Mouse (Mus musculus) CH12.LX (cell line): Measurements from ENCODE around the gene Lamp1. TPM values are rescaled to one million over a fixed set of nuclear protein-coding genes. Genes with fewer than 3 reads are reported as not detected.

Experiments used
- DNase-seq: peaks from one replicate; pipeline ENCODE4 v3.0.0-alpha.2; 2013; ENCODE audit errors: extremely low read depth
- H3K27ac ChIP-seq: 2 replicates; pipeline ENCODE4 v1.5.1; 2012; ENCODE audit warnings: low read depth, mild to moderate bottlenecking, control low read depth, moderate library complexity; ENCODE audit not compliant: insufficient read depth
- H3K27me3 ChIP-seq: replicated peaks from 2 replicates; pipeline ENCODE3; 2012; ENCODE audit warnings: inconsistent platforms
- H3K36me3 ChIP-seq, 2 experiments: replicated peaks in 1 of 2; 2 replicates each; pipeline versions ENCODE3 to v1.6.1; 2012; ENCODE audit warnings: inconsistent platforms in 1 of 2, low read length in 1 of 2, mild to moderate bottlenecking in 1 of 2, mixed read lengths in 1 of 2, moderate library complexity in 1 of 2; ENCODE audit not compliant: control insufficient read depth in 1 of 2, insufficient read depth in 1 of 2
- H3K4me1 ChIP-seq, 2 experiments: 2 replicates each; pipeline ENCODE4 v1.6.1; 2012; ENCODE audit warnings: inconsistent platforms in 1 of 2, moderate library complexity in 1 of 2; ENCODE audit not compliant: insufficient read depth in 2 of 2, control insufficient read depth in 1 of 2
- H3K4me2 ChIP-seq: 2 replicates; pipeline ENCODE4 v1.6.1; 2012; ENCODE audit warnings: low read depth, mild to moderate bottlenecking, control low read depth; ENCODE audit not compliant: poor library complexity, insufficient read depth, severe bottlenecking
- H3K4me3 ChIP-seq, 3 experiments: fragments of 150-350 bp in 1 of 3; sonication (generic) in 1 of 3; replicated peaks in 1 of 3; 2 replicates each; pipeline versions ENCODE3 to v1.5.1; 2011 to 2012; ENCODE audit warnings: low read depth in 2 of 3, low read length in 2 of 3, mild to moderate bottlenecking in 2 of 3, moderate library complexity in 2 of 3, control low read depth in 1 of 3, improper control_type of control experiment in 1 of 3, inconsistent platforms in 1 of 3, mixed read lengths in 1 of 3; ENCODE audit not compliant: poor library complexity in 1 of 3
- H3K79me2 ChIP-seq: replicated peaks from 2 replicates; pipeline ENCODE4 v1.6.1; 2012; ENCODE audit warnings: mild to moderate bottlenecking, moderate library complexity; ENCODE audit not compliant: control insufficient read depth, poor library complexity, insufficient read depth, severe bottlenecking; ENCODE audit errors: extremely low read depth
- H3K9ac ChIP-seq: 2 replicates; pipeline ENCODE4 v1.6.1; 2012; ENCODE audit warnings: low read depth, mild to moderate bottlenecking, control low read depth, moderate library complexity; ENCODE audit not compliant: insufficient read depth
- H3K9me3 ChIP-seq: replicated peaks from 2 replicates; pipeline ENCODE3; 2012; ENCODE audit warnings: low read length, inconsistent platforms, mixed read lengths
- BHLHE40 ChIP-seq: IDR thresholded peaks from 2 replicates; pipeline ENCODE4 v1.6.1; 2011; ENCODE audit warnings: mild to moderate bottlenecking, low read depth, low read length, improper control_type of control experiment
- CHD1 ChIP-seq: IDR thresholded peaks from 2 replicates; pipeline ENCODE4 v1.6.1; 2012; ENCODE audit warnings: low read depth, low read length, improper control_type of control experiment, inconsistent platforms
- CTCF ChIP-seq, 2 experiments: IDR thresholded peaks in 1 of 2; conservative IDR thresholded peaks in 1 of 2; 2 replicates each; pipeline ENCODE4 v1.5.1; 2011 to 2012; ENCODE audit warnings: low read depth in 2 of 2, low read length in 2 of 2, improper control_type of control experiment in 1 of 2, inconsistent platforms in 1 of 2, mild to moderate bottlenecking in 1 of 2, moderate library complexity in 1 of 2
- E2F4 ChIP-seq: IDR thresholded peaks from 2 replicates; pipeline ENCODE4 v1.6.1; 2011; ENCODE audit warnings: low read depth, low read length, improper control_type of control experiment; ENCODE audit not compliant: insufficient replicate concordance
- ELF1 ChIP-seq: IDR thresholded peaks from 2 replicates; pipeline ENCODE4 v1.6.1; 2014; ENCODE audit warnings: low read depth, mild to moderate bottlenecking, inconsistent platforms, low read length, improper control_type of control experiment
- ETS1 ChIP-seq: conservative IDR thresholded peaks from 2 replicates; pipeline ENCODE4 v1.6.1; 2012; ENCODE audit warnings: low read depth, mild to moderate bottlenecking, inconsistent platforms, low read length, improper control_type of control experiment, moderate library complexity
- GABPA ChIP-seq: IDR thresholded peaks from 2 replicates; pipeline ENCODE4 v1.6.1; 2012; ENCODE audit warnings: low read depth, low read length, improper control_type of control experiment, inconsistent platforms; ENCODE audit not compliant: insufficient replicate concordance
- JUN ChIP-seq: IDR thresholded peaks from 2 replicates; pipeline ENCODE4 v1.6.1; 2011; ENCODE audit warnings: low read depth, mild to moderate bottlenecking, low read length, improper control_type of control experiment, moderate library complexity; ENCODE audit not compliant: insufficient read depth
- KAT2A ChIP-seq: IDR thresholded peaks from 2 replicates; pipeline ENCODE4 v1.6.1; 2012; ENCODE audit warnings: low read length, improper control_type of control experiment, inconsistent platforms; ENCODE audit not compliant: insufficient replicate concordance
- MAFK ChIP-seq: IDR thresholded peaks from 2 replicates; pipeline ENCODE4 v1.6.1; 2011; ENCODE audit warnings: low read length, improper control_type of control experiment; ENCODE audit not compliant: insufficient replicate concordance
- MAX ChIP-seq: IDR thresholded peaks from 2 replicates; pipeline ENCODE4 v1.6.1; 2011; ENCODE audit warnings: low read length, improper control_type of control experiment
- MAZ ChIP-seq: IDR thresholded peaks from 2 replicates; pipeline ENCODE4 v1.6.1; 2012; ENCODE audit warnings: low read depth, mild to moderate bottlenecking, inconsistent platforms, low read length, improper control_type of control experiment, moderate library complexity
- MYC ChIP-seq: IDR thresholded peaks from 2 replicates; pipeline ENCODE4 v1.6.1; 2011; ENCODE audit warnings: low read depth, mild to moderate bottlenecking, improper control_type of control experiment, low read length
- POLR2A ChIP-seq: IDR thresholded peaks from 2 replicates; pipeline ENCODE4 v1.6.1; 2011; ENCODE audit warnings: low read depth, mild to moderate bottlenecking, improper control_type of control experiment, low read length
- RAD21 ChIP-seq: IDR thresholded peaks from 2 replicates; pipeline ENCODE4 v1.6.1; 2011; ENCODE audit warnings: low read depth, mild to moderate bottlenecking, low read length, improper control_type of control experiment, moderate library complexity
- SIN3A ChIP-seq: IDR thresholded peaks from 2 replicates; pipeline ENCODE4 v1.6.1; 2012; ENCODE audit warnings: low read length, improper control_type of control experiment, inconsistent platforms
- SMC3 ChIP-seq: IDR thresholded peaks from 2 replicates; pipeline ENCODE4 v1.6.1; 2011; ENCODE audit warnings: low read depth, low read length, improper control_type of control experiment
- TCF12 ChIP-seq: IDR thresholded peaks from 2 replicates; pipeline ENCODE4 v1.6.1; 2014; ENCODE audit warnings: low read depth, mild to moderate bottlenecking, inconsistent platforms, low read length, improper control_type of control experiment
- USF1 ChIP-seq: IDR thresholded peaks from 2 replicates; pipeline ENCODE4 v1.6.1; 2014; ENCODE audit warnings: low read depth, mild to moderate bottlenecking, inconsistent platforms, low read length, improper control_type of control experiment
- USF2 ChIP-seq: conservative IDR thresholded peaks from 2 replicates; pipeline ENCODE4 v1.6.1; 2011; ENCODE audit warnings: low read depth, low read length, improper control_type of control experiment
- ZC3H11A ChIP-seq: IDR thresholded peaks from 2 replicates; pipeline ENCODE4 v1.6.1; 2012; ENCODE audit warnings: low read depth, mild to moderate bottlenecking, inconsistent platforms, low read length, improper control_type of control experiment
- ZKSCAN1 ChIP-seq: IDR thresholded peaks from 2 replicates; pipeline ENCODE4 v1.6.1; 2012; ENCODE audit warnings: low read depth, inconsistent platforms, low read length, improper control_type of control experiment, borderline replicate concordance
- ZMIZ1 ChIP-seq: IDR thresholded peaks from 2 replicates; pipeline ENCODE4 v1.6.1; 2012; ENCODE audit warnings: low read depth, mild to moderate bottlenecking, inconsistent platforms, low read length, improper control_type of control experiment
- ZNF384 ChIP-seq: IDR thresholded peaks from 2 replicates; pipeline ENCODE4 v1.6.1; 2012; ENCODE audit warnings: low read depth, low read length, improper control_type of control experiment, inconsistent platforms
- dilution Hi-C: fragments of 300-500 bp; cut with MboI; formaldehyde crosslinking; loops from 2 replicates; pipeline ENCODE4 v1.14.3; 2020; ENCODE audit warnings: low sequenced_read_pairs; ENCODE audit not compliant: extremely low pct_unique_long_range_greater_than_20kb, extremely low pct_ligation_motif_present
- in situ Hi-C: fragments of 300-500 bp; cut with MboI; formaldehyde crosslinking; loops from 3 replicates; pipeline ENCODE4 v1.14.3; 2019; ENCODE audit warnings: low sequenced_read_pairs, low pct_ligation_motif_present, low pct_unique_long_range_greater_than_20kb, mixed read lengths
- polyA plus RNA-seq: library from polyadenylated mRNA; unstranded; fragments of >175 nt; gene quantifications from 2 replicates; pipeline ENCODE4 v1.2.1, GENCODE M21; 2012; ENCODE audit warnings: low read depth; ENCODE audit not compliant: insufficient read length
- total RNA-seq, 2 experiments: library from RNA; depleted of rRNA; stranded (reverse); fragments of 300-350 nt in 1 of 2; fragments of >200 nt in 1 of 2; gene quantifications; 2 replicates each; pipeline ENCODE4 v1.2.3; 2012 to 2014

Lamp1 gene
- total and polyA plus RNA-seq, 3 experiments: 56.7 to 69.4 (median 64.3) TPM

GRCm38 (mm10) chr8:13180408-13180807 lies 21.4 kb downstream of the Lamp1 start:
- Histone ChIP-seq H3K4me3 (no peak overlapping the region), H3K27me3 (peaks cover 45% of the 10 kb centered on the region), H3K4me1 (peaks cover 7 to 14% of the 10 kb centered on the region in 2 experiments; a peak in 3 of 4 replicates), H3K36me3 (peaks cover 12 to 21% of the 10 kb centered on the region in 2 experiments), H3K9ac (no peak overlapping the region), H3K4me2 (no peak overlapping the region), H3K27ac (no peak overlapping the region), H3K79me2 (no peaks in the 10 kb centered on the region), H3K9me3 (no peaks in the 10 kb centered on the region)
- in situ Hi-C loops (no loop called here), dilution Hi-C loops (no loop called here)
- TF ChIP-seq SIN3A (no peak), USF1 (no peak), MAX (no peak), E2F4 (no peak), JUN (no peak), RAD21 (no peak), CTCF (conservative IDR thresholded peaks at IDR 0.05 in 1 of 2, IDR thresholded peaks at IDR 0.05 in 1 of 2; ENCODE audit: low read depth in 2 of 2, low read length in 2 of 2) (no peak), POLR2A (no peak), ZMIZ1 (no peak), KAT2A (no peak), TCF12 (no peak), GABPA (no peak), MYC (no peak), ZC3H11A (no peak)
- no peak for DNase-seq

GRCm38 (mm10) chr8:13180911-13181690 lies 22.1 kb downstream of the Lamp1 start:
- Histone ChIP-seq H3K27me3 (peaks cover 52% of the 10 kb centered on the region), H3K36me3 (peaks cover 5 to 14% of the 10 kb centered on the region in 2 experiments), H3K79me2 (no peaks in the 10 kb centered on the region), H3K9ac (no peak overlapping the region), H3K27ac (no peak overlapping the region), H3K4me1 (peaks cover 7 to 14% of the 10 kb centered on the region in 2 experiments; a peak in 3 of 4 replicates), H3K4me2 (no peak overlapping the region), H3K4me3 (no peak overlapping the region), H3K9me3 (no peaks in the 10 kb centered on the region)
- DNase-seq: no peak
- dilution Hi-C loops (no loop called here), in situ Hi-C loops (no loop called here)
- TF ChIP-seq CHD1: no peak
- no peak for TF ChIP-seq USF2
- TF ChIP-seq BHLHE40: no peak
- TF ChIP-seq MAZ: no peak
- TF ChIP-seq ELF1: no peak
- TF ChIP-seq MAFK: no peak
- no peak for TF ChIP-seq ZKSCAN1
- no peak for TF ChIP-seq E2F4
- TF ChIP-seq ZNF384: no peak
- no peak for TF ChIP-seq ETS1
- no peak for TF ChIP-seq KAT2A
- TF ChIP-seq RAD21: no peak
- no peak for TF ChIP-seq SMC3
- TF ChIP-seq POLR2A: no peak
